Comparison of ENCODE assay signal across 21 mouse cellular contexts in the genomic region with DNA sequence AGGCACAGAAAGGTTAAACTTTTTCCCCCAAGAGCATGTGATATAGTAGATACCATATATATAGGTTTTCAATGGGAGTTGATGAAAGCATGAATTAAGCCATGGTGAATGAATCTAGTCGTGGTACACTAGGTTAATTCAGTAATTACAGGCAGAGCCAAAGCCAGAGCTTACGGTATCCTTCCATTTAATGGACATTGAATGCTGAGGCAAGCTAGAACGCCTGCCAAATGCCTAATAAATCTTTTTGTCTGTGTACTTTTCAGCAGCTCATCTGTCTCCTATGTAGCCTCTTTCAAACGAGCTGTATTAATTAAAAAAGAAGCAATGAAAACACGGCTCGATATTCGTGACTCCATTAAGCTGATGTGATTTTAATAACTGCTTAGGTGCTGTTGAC.
DNase-seq lines count a peak whose midpoint lies in the region; ATAC-seq lines count a peak whose summit lies in the region.
"Had no signal": no experiment of that assay in that cellular context is flagged by ENCODE, and none has a peak within 500 bp of the region (broad histone marks: within the 10 kb centered on the region; RNA-seq: fewer than 3 reads in every experiment).

No protein-coding gene starts in this region.

- H3K4me1 ChIP-seq in forebrain, embryonic 12.5 days, result no peaks in the 10 kb centered on the region
- H3K4me1 ChIP-seq in forebrain, embryonic 11.5 days (replicated peaks; ENCODE audit: control insufficient read depth, insufficient read depth, low read length), result no peaks in the 10 kb centered on the region
- H3K4me1 ChIP-seq in hindbrain, embryonic 16.5 days (ENCODE audit: control insufficient read depth, insufficient read depth, low read depth, low read length), result no peaks in the 10 kb centered on the region
- H3K4me1 ChIP-seq in hindbrain, embryonic 13.5 days (replicated peaks), result 0 out of 2 replicates have a peak, but pooled peaks cover 3% of the 10 kb centered on the region
- H3K4me1 ChIP-seq: embryonic facial prominence, embryonic 12.5 days; heart, embryonic 15.5 days had no signal

- no peak for DNase-seq in forebrain, embryonic 11.5 days (ENCODE audit: low spot score)
- DNase-seq in retina, postnatal 1 day, result peak; percentile 11
- no peak for DNase-seq in retina, embryonic 14.5 days (ENCODE audit: low spot score)
- DNase-seq in gastrocnemius, postnatal 36 days, result no peak
- DNase-seq: adrenal gland, adult 8-10 months; adrenal gland, postnatal 36 days; B cell, adult 2 months; cerebellum, adult 11 months; cerebellum, adult 8-10 months; cerebellum, postnatal 14 days; heart, adult 18-20 months; heart, postnatal 14 days had no signal

- WGBS in forebrain, embryonic 12.5 days, result 49% methylated on average over 7 of the region's 7 CpGs
- WGBS in forebrain, embryonic 11.5 days, result 57% methylated on average over 7 of the region's 7 CpGs
- WGBS in hindbrain, embryonic 16.5 days, result 38% methylated on average over 7 of the region's 7 CpGs
- 40% methylated on average over 7 of the region's 7 CpGs for WGBS in hindbrain, embryonic 13.5 days

- no peak overlapping the region for H3K27ac ChIP-seq in forebrain, embryonic 12.5 days
- no peak overlapping the region for H3K27ac ChIP-seq in forebrain, embryonic 11.5 days (ENCODE audit: low read depth, low read length)
- H3K27ac ChIP-seq in hindbrain, embryonic 16.5 days (ENCODE audit: low read depth, low read length), result no peak overlapping the region
- no peak overlapping the region for H3K27ac ChIP-seq in hindbrain, embryonic 13.5 days
- H3K27ac ChIP-seq: embryonic facial prominence, embryonic 12.5 days; heart, embryonic 15.5 days; hindbrain, embryonic 15.5 days had no signal

- H3K9me3 ChIP-seq in forebrain, embryonic 12.5 days, result no peaks in the 10 kb centered on the region
- H3K9me3 ChIP-seq in forebrain, embryonic 11.5 days (ENCODE audit: control insufficient read depth, low read length), result no peaks in the 10 kb centered on the region
- H3K9me3 ChIP-seq in hindbrain, embryonic 16.5 days (ENCODE audit: control insufficient read depth, low read length), result no peaks in the 10 kb centered on the region
- H3K9me3 ChIP-seq in hindbrain, embryonic 13.5 days, result no peaks in the 10 kb centered on the region
- H3K9me3 ChIP-seq: embryonic facial prominence, embryonic 12.5 days; G1E; heart, embryonic 15.5 days; hindbrain, embryonic 15.5 days had no signal

- H3K27me3 ChIP-seq in forebrain, embryonic 12.5 days, result no peaks in the 10 kb centered on the region
- H3K27me3 ChIP-seq in forebrain, embryonic 11.5 days (ENCODE audit: control insufficient read depth, insufficient read depth, low read length), result no peaks in the 10 kb centered on the region
- H3K27me3 ChIP-seq in hindbrain, embryonic 16.5 days (replicated peaks; ENCODE audit: control insufficient read depth, insufficient read depth, low read length), result no peaks in the 10 kb centered on the region
- H3K27me3 ChIP-seq in hindbrain, embryonic 13.5 days, result no peaks in the 10 kb centered on the region
- H3K27me3 ChIP-seq: embryonic facial prominence, embryonic 12.5 days; heart, embryonic 15.5 days; hindbrain, embryonic 15.5 days had no signal

- intact Hi-C loops in gastrocnemius, postnatal 36 days (cut with DNase I), result no loop called here

- H3K9ac ChIP-seq in forebrain, embryonic 12.5 days, result no peak overlapping the region
- H3K9ac ChIP-seq in forebrain, embryonic 11.5 days (ENCODE audit: low read length), result no peak overlapping the region
- H3K9ac ChIP-seq in hindbrain, embryonic 16.5 days (ENCODE audit: low read depth, low read length), result no peak overlapping the region
- no peak overlapping the region for H3K9ac ChIP-seq in hindbrain, embryonic 13.5 days
- H3K9ac ChIP-seq: embryonic facial prominence, embryonic 12.5 days; heart, embryonic 15.5 days; hindbrain, embryonic 15.5 days had no signal

- no peak overlapping the region for H3K4me3 ChIP-seq in forebrain, embryonic 12.5 days (replicated peaks)
- no peak overlapping the region for H3K4me3 ChIP-seq in forebrain, embryonic 11.5 days (ENCODE audit: low read depth, low read length)
- H3K4me3 ChIP-seq in hindbrain, embryonic 16.5 days (ENCODE audit: low read length), result no peak overlapping the region
- H3K4me3 ChIP-seq in hindbrain, embryonic 13.5 days, result no peak overlapping the region
- H3K4me3 ChIP-seq: embryonic facial prominence, embryonic 12.5 days; heart, embryonic 15.5 days; hindbrain, embryonic 15.5 days had no signal

- no peak overlapping the region for H3K4me2 ChIP-seq in forebrain, embryonic 12.5 days
- no peak overlapping the region for H3K4me2 ChIP-seq in forebrain, embryonic 11.5 days (ENCODE audit: low read depth, low read length, severe bottlenecking)
- H3K4me2 ChIP-seq in hindbrain, embryonic 16.5 days (ENCODE audit: low read length), result no peak overlapping the region; the same call in 1 of the 2 replicates
- no peak overlapping the region for H3K4me2 ChIP-seq in hindbrain, embryonic 13.5 days
- H3K4me2 ChIP-seq: embryonic facial prominence, embryonic 12.5 days; heart, embryonic 11.5 days; heart, embryonic 15.5 days; hindbrain, embryonic 15.5 days had no signal

- H3K36me3 ChIP-seq in forebrain, embryonic 12.5 days (replicated peaks), result no peaks in the 10 kb centered on the region
- no peaks in the 10 kb centered on the region for H3K36me3 ChIP-seq in forebrain, embryonic 11.5 days (ENCODE audit: control insufficient read depth, insufficient read depth, low read length)
- H3K36me3 ChIP-seq in hindbrain, embryonic 16.5 days (ENCODE audit: control insufficient read depth, insufficient read depth, low read length), result no peaks in the 10 kb centered on the region
- H3K36me3 ChIP-seq in hindbrain, embryonic 13.5 days, result no peaks in the 10 kb centered on the region
- H3K36me3 ChIP-seq: embryonic facial prominence, embryonic 12.5 days; G1E; heart, embryonic 15.5 days; hindbrain, embryonic 15.5 days had no signal

- peak; percentile 69; the same call in 1 of the 2 replicates for ATAC-seq in forebrain, embryonic 12.5 days (ENCODE audit: low FRiP score)
- ATAC-seq in forebrain, embryonic 11.5 days (replicated peaks; ENCODE audit: low FRiP score), result no peak
- ATAC-seq in hindbrain, embryonic 16.5 days, result 0 out of 2 replicates have a peak, but pooled peaks have one; percentile 37
- ATAC-seq in hindbrain, embryonic 13.5 days (ENCODE audit: low FRiP score), result no peak
- ATAC-seq: CD4-positive, CD25-positive, alpha-beta regulatory T cell, adult 4 months had no signal

Comparison
In these comparisons a context has a peak if more than half of its experiments do, and no peak if none do; other contexts are left out.
1. ATAC-seq: peak in forebrain, embryonic 12.5 days (single experiment) and hindbrain, embryonic 16.5 days (single experiment); none in forebrain, embryonic 11.5 days (single experiment) and hindbrain, embryonic 13.5 days (single experiment).